Mouse (Mus musculus) stomach, postnatal 0 days (tissue): ENCODE data around the gene Sema4b.

Source experiments
- CTCF ChIP-seq: IDR thresholded peaks from 2 replicates; pipeline ENCODE4 v1.5.1; 2016; ENCODE audit warnings: antibody characterized with exemption, low read depth, mild to moderate bottlenecking, moderate library complexity
- EP300 ChIP-seq: optimal IDR thresholded peaks from 2 replicates; pipeline ENCODE3; 2016; ENCODE audit warnings: antibody characterized with exemption

DNA sequence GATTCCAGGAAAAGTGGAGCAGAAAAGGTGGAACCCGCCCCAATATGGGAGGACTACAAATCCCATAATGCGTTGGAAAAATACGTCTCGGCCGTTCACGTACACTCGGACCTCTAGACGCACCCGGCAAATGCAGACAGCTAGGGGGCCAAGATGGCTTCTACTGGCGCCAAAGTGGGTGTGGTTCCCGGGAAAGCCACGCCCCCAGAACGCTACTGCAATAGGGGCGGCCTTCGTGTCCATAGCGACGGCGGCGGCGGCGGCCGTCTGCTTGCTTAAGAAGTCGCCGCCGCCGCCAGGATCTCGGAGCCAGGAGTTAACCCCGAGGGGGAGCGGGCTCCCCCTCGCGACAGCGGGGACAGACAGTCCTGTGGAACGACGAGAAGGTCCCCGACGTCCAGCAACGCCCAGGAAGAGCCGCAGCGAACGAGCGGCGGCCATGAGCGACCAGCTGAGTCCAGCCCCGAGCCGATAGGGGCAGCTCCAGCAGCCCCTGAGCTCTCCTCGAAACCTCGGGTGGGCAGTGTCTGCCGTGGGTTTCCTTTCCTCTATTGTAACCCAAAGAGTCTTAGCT is 59.6 kb downstream of the Sema4b start, which contains the start of gene Ttll13:
- TF ChIP-seq CTCF (peak; percentile 69), EP300 (no peak)
